Mouse (Mus musculus) spleen, adult 2 months (tissue): ENCODE data around the gene Pum3.

Experiments
- CTCF ChIP-seq: fragments of 200-500 bp; IDR thresholded peaks from 2 replicates; pipeline ENCODE4 v1.5.1; 2011; ENCODE audit warnings: mild to moderate bottlenecking, inconsistent platforms; ENCODE audit not compliant: insufficient read depth, insufficient read length, insufficient replicate concordance; ENCODE audit errors: extremely low read depth
- POLR2A ChIP-seq: fragments of 200-500 bp; IDR thresholded peaks from 2 replicates; pipeline ENCODE4 v1.6.1; 2011; ENCODE audit warnings: low read depth, low read length, inconsistent platforms

DNA sequence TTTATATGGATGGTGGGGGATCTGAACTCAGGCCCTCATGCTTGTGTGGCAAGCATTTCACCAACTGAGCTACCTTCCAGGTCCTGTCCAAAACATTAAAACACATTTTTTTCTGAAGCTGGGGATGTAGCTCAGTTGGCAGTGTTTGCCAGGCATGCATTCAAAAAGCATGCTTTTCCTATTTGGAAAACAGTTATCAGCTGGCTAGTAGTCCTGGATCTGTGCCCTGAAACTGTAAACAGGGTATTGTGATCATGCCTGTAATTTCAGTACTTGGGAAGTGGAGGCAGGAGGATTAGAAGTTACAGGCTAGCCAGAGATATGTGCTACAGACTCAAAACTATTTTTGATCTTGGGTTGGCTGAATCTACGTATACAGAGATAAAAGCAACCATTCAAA lies 47.5 kb downstream of the Pum3 start:
- TF ChIP-seq POLR2A (no peak), CTCF (no peak)
